Mouse (Mus musculus): ENCODE measurements around the gene H2al1a. TPM values are rescaled to one million over a fixed set of nuclear protein-coding genes. Genes with fewer than 3 reads are reported as not detected.
"Not testable (repeated sequence)": the region's sequence is repeated elsewhere in the genome, so short reads cannot be mapped to it uniquely, and the experiment has no call there.

The H2al1a gene
- not detected in 2 replicates for polyA plus RNA-seq (2015; fragmentation: Nextera tagmentation; extraction: Ambion mirVana)

DNA sequence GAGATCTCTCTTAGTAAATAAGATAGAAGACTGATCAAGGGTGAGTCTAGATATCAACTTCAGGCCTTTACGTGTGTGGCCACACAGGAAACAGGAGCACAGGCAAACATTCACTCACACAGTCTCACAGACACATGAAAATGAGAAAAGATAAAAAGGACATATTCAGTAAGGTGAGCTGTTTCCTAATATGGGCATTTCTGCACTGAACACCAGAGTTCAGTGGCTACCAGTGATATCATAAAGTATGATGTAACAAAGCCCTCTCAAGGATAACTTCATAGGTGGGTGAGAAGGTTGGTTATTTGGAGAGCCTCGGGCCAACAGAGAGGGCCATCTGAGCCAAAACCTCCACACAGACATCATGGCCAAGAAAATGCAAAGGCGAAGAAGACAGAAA lies at the start of gene H2al1a:
H2al1a (plus strand) TSS at position 301 of the 400 bp plus-strand sequence.
- WGBS, result no CpG with 5 or more reads among the region's 3 CpGs
- H3K4me2 ChIP-seq; ATAC-seq (ENCODE audit: insufficient number of reproducible peaks, low FRiP score, low TSS enrichment, low read depth): not testable (repeated sequence)

DNA sequence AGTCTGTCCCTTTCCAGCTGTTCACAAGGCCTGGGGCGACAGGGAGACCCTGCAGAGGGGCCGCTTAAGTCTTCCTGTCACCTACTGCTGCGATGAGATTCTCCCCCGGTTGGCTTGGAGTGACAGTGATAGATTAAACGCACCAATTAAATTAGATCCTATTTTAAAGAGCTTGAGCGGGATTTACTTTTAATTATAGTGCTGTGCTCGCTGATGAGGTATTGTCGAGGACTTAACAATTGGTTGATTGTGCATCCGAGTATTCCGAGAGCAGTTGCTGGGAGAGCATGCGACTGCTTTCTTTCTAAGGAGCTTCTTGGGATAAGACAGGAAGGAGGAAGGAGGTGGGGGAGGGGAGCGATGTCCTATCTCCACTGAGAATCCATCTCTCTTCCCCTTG lies 48.9 kb upstream of the H2al1a start:
- H3K36me3 ChIP-seq, result no peaks in the 10 kb centered on the region
- WGBS, result 40% methylated on average over 12 of the region's 12 CpGs
- H3K4me2 ChIP-seq, result no peak overlapping the region
- no peak overlapping the region for H3K4me3 ChIP-seq
- H3K4me1 ChIP-seq, result peaks cover 2% of the 10 kb centered on the region; the same call in 1 of the 2 replicates
- H3K9me3 ChIP-seq, result no peaks in the 10 kb centered on the region
- no peak overlapping the region for H3K9ac ChIP-seq
- H3K27ac ChIP-seq, result no peak overlapping the region
- peaks cover 10% of the 10 kb centered on the region for H3K27me3 ChIP-seq
- ATAC-seq (ENCODE audit: insufficient number of reproducible peaks, low FRiP score, low TSS enrichment, low read depth), result no peak

More for the DNA sequence above, at the start of gene H2al1a:
- H3K36me3 ChIP-seq, H3K27me3 ChIP-seq, H3K9ac ChIP-seq, H3K4me3 ChIP-seq, H3K9me3 ChIP-seq, H3K4me1 ChIP-seq, H3K27ac ChIP-seq: not testable (repeated sequence)

DNA sequence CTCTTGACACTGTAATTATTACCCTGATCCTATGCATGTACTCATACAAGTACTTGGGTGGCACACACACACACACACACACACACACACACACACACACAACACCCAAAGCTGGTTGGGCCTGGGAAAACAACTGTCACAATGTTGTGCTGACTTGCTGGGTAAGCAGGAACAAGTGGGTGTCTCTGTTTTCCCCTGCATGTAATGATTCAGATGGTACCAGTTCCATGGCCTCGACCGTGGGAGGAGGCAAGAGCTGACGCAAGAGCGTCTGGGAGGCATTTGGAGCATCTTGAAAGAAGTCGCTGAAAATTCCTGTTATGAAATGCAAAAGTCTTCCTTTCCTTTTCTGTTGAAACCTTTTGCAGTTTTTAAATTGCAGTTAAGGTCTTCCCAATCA lies 45.0 kb upstream of the H2al1a start:
- Histone ChIP-seq H3K36me3 (no peaks in the 10 kb centered on the region), H3K4me1 (peaks cover 6% of the 10 kb centered on the region), H3K9ac (no peak overlapping the region), H3K9me3 (no peaks in the 10 kb centered on the region), H3K27me3 (peaks cover 15% of the 10 kb centered on the region; the same call in 1 of the 2 replicates), H3K4me2 (no peak overlapping the region), H3K4me3 (no peak overlapping the region), H3K27ac (no peak overlapping the region)
- 40% methylated on average over 5 of the region's 5 CpGs for WGBS
- no peak for ATAC-seq (ENCODE audit: insufficient number of reproducible peaks, low FRiP score, low TSS enrichment, low read depth)

DNA sequence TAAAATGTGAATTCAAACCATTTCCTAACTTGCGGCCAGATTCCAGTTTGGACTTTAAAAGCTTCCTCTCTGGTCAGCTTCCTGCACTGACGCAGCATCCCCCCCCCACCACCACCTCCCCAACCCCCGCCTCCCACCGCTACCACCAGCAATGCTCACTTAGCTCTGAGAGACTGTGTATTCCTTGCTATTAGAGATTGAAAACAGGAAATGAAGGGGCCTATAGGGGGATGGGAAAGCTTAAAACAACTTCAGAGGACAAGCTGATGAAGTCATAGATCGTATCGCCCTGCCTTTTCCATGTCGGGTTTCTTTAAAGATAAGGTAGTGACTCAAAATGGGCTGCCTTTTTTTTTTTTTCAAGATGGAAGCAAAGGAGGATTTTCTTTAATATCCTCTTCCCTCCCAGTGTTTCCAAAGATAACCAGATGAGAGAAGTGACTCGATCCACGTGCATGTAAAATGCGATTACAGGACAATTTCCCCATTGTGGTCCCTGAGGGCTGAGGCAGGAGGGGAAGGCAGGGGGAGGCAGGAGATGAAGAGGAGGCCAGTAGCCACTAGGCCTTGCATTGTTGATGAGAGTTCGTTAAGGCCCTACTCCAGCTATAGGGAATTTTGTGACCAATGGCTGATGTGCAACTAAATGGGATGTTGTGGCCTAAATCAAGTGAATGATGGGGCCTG lies 44.4 kb upstream of the H2al1a start:
- ATAC-seq (ENCODE audit: insufficient number of reproducible peaks, low FRiP score, low TSS enrichment, low read depth), result no peak
- Histone ChIP-seq H3K9ac (no peak overlapping the region), H3K4me1 (peaks cover 6% of the 10 kb centered on the region), H3K36me3 (no peaks in the 10 kb centered on the region), H3K27me3 (peaks cover 15% of the 10 kb centered on the region; the same call in 1 of the 2 replicates), H3K27ac (no peak overlapping the region), H3K4me2 (no peak overlapping the region), H3K9me3 (no peaks in the 10 kb centered on the region), H3K4me3 (no peak overlapping the region)
- WGBS, result 47% methylated on average over 11 of the region's 11 CpGs

DNA sequence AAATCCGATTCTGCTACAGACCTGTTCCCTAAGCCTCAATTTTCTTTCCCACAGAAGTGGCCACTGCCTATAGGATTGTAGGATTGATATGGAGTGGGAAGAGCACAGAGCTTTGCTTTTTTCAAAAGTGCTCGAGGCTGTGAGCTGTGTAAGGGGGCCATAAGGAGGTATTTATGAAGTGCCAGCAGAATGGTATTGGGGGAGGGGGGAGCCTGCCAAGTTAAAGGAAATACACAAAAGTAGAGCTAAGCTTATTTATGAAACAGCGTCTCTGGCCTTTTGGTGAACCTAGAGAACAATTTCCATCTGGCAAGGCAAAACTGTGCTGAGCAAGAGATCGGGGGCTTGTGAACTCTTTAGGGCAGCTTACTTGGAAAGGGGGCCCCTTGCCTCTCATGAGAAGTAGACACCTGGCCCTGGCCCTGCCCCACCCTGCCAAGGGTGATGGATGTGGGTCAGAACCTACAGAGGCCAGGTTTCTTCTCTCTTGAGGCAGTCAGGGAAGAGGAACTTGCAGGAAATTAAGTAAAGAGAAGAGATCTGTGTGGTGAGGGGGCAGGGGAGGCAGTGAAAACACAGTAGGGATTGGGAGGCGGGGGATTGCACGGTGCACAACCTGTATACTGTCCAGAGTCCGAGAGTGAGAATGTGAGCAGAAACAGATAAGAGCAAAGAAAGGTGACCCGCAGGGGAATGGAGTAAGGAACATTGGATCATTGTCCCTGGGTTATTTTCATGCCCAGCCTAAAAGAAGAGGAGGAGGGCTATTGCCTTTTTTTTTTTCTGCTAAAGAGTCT lies 43.3 kb upstream of the H2al1a start:
- 46% methylated on average over 8 of the region's 8 CpGs for WGBS
- no peak for ATAC-seq (ENCODE audit: insufficient number of reproducible peaks, low FRiP score, low TSS enrichment, low read depth)

DNA sequence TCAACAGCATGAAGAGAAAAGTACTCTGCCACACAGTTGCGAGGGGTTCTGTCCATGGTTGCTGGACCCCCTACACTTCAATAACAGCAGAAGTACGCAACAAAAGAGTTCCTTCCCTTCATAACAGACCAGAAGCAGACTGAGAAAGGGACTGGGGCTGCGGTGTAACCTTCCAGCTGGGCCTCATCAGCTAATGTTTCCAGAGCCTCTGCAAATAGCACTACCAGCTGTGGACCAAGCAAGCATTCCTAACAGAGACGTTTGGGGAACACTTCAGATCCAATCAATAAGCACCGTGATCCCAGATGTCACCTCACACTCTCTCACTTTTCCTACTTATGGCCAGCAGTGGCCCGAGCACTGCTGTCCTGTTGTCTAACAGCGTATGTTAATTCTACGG lies 34.1 kb upstream of the H2al1a start:
- no peaks in the 10 kb centered on the region for H3K36me3 ChIP-seq
- H3K9me3 ChIP-seq, result no peaks in the 10 kb centered on the region
- H3K4me3 ChIP-seq, result no peak overlapping the region
- H3K4me1 ChIP-seq, result no peaks in the 10 kb centered on the region
- peaks cover 40% of the 10 kb centered on the region; the same call in 1 of the 2 replicates for H3K27me3 ChIP-seq
- H3K9ac ChIP-seq, result no peak overlapping the region
- no peak overlapping the region for H3K4me2 ChIP-seq
- ATAC-seq (ENCODE audit: insufficient number of reproducible peaks, low FRiP score, low TSS enrichment, low read depth), result no peak
- H3K27ac ChIP-seq, result no peak overlapping the region
- WGBS, result 65% methylated on average over 8 of the region's 8 CpGs

More for the DNA sequence above, 43.3 kb upstream of the H2al1a start:
- Histone ChIP-seq H3K27ac (no peak overlapping the region), H3K4me1 (peaks cover 6% of the 10 kb centered on the region), H3K9me3 (no peaks in the 10 kb centered on the region), H3K9ac (no peak overlapping the region), H3K4me3 (no peak overlapping the region), H3K36me3 (no peaks in the 10 kb centered on the region), H3K27me3 (peaks cover 23% of the 10 kb centered on the region; the same call in 1 of the 2 replicates), H3K4me2 (no peak overlapping the region)

DNA sequence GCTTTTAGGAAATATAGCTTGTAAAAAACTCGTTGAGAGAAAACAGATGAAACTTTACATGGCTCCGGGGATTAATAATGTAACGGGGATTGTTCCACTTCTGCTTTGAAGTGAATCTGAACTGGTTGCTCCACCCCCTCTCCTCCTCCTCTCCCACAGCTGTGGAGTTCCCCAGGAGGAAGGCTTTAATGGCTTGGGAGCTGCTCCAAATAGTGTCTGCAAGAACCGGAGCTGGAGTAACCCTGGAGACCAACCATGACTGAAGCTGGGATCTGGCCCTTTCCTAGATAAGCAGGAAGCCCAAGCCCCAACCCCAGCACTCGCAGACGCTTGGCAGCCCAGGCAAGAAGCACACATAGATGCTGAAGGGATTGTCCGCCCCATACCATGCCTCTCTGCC lies 31.3 kb upstream of the H2al1a start:
- Histone ChIP-seq H3K4me3 (no peak overlapping the region), H3K4me2 (no peak overlapping the region), H3K4me1 (no peaks in the 10 kb centered on the region), H3K36me3 (no peaks in the 10 kb centered on the region), H3K27ac (no peak overlapping the region), H3K9me3 (no peaks in the 10 kb centered on the region), H3K9ac (no peak overlapping the region), H3K27me3 (peaks cover 34% of the 10 kb centered on the region; the same call in 1 of the 2 replicates)
- WGBS, result 42% methylated on average over 7 of the region's 7 CpGs
- peak; percentile 35; the same call in 1 of the 2 replicates for ATAC-seq (ENCODE audit: insufficient number of reproducible peaks, low FRiP score, low TSS enrichment, low read depth)

DNA sequence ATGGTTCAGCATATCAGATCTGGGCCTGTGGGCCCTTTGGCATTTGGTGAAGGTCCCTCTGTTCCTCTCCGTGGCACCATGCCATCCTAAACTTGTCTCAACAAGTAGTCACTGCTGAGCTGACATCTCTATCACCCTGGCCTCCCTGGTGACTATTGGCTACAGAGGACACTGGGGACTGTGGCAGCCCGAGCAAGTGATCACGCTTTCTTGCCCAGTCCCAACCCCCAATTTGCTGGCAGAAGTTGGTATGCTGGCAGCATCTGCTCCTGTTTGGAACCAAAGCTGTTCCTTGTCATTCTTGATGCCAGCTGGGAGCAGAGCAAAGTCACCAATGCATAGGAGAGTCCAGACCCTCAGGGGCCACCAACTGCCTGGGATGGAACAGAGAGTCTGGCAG lies 30.0 kb upstream of the H2al1a start:
- Histone ChIP-seq H3K4me2 (no peak overlapping the region), H3K36me3 (no peaks in the 10 kb centered on the region), H3K4me3 (no peak overlapping the region), H3K9ac (no peak overlapping the region), H3K27ac (no peak overlapping the region), H3K27me3 (peaks cover 34% of the 10 kb centered on the region; the same call in 1 of the 2 replicates), H3K4me1 (no peaks in the 10 kb centered on the region), H3K9me3 (no peaks in the 10 kb centered on the region)
- 87% methylated on average over 3 of the region's 3 CpGs for WGBS
- no peak for ATAC-seq (ENCODE audit: insufficient number of reproducible peaks, low FRiP score, low TSS enrichment, low read depth)

DNA sequence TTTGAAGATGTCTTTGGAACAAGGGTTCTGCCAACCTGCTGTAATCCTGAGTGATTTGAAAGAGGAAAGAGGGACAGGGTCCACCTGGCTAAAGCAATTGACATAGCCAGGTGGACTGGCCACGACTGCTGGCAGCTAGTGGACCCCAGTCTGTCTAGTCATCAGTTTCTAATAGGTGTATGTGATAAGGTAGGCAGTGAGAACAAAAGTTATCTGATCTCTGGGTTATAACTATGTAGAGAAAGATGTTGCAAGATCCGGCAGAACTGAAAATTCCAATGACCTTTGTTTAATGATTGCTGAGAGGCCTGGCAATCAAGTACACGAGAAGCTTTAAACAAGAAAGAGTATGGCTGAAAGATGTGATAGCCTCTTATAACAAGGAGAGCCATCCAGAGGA lies 25.9 kb upstream of the H2al1a start:
- H3K27me3 ChIP-seq, result peaks cover 22% of the 10 kb centered on the region; the same call in 1 of the 2 replicates
- no peak overlapping the region for H3K27ac ChIP-seq
- WGBS, result 69% methylated on average over 3 of the region's 3 CpGs
- H3K4me3 ChIP-seq, result no peak overlapping the region
- no peaks in the 10 kb centered on the region for H3K36me3 ChIP-seq
- no peaks in the 10 kb centered on the region for H3K9me3 ChIP-seq
- ATAC-seq (ENCODE audit: insufficient number of reproducible peaks, low FRiP score, low TSS enrichment, low read depth), result no peak
- no peak overlapping the region for H3K9ac ChIP-seq
- H3K4me1 ChIP-seq, result no peaks in the 10 kb centered on the region
- H3K4me2 ChIP-seq, result no peak overlapping the region

DNA sequence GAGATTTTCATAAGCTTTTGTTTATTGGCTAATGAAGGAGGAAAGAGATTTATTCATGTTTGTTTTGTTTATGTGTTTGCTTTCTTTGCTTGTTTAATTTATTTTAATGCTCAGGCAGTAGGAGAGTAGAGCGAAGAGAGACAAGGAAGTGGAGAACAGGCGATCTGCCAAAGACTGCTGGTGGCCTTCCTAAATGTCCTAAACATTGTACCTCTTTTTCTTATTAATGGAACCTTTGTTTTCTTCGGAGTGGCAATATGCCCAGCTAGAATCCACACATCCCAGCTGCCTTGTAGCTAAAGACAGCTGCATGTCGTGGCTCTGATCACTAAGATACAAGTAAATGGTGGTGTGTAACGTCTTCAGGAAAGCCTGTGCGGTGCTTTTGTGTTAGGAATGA lies 22.0 kb upstream of the H2al1a start:
- no peaks in the 10 kb centered on the region for H3K4me1 ChIP-seq
- H3K36me3 ChIP-seq, result no peaks in the 10 kb centered on the region
- no peaks in the 10 kb centered on the region for H3K9me3 ChIP-seq
- H3K27ac ChIP-seq, result no peak overlapping the region
- 75% methylated on average over 6 of the region's 6 CpGs for WGBS
- no peak overlapping the region for H3K4me3 ChIP-seq
- no peak for ATAC-seq (ENCODE audit: insufficient number of reproducible peaks, low FRiP score, low TSS enrichment, low read depth)
- peaks cover 11% of the 10 kb centered on the region; the same call in 1 of the 2 replicates for H3K27me3 ChIP-seq
- no peak overlapping the region for H3K4me2 ChIP-seq
- H3K9ac ChIP-seq, result no peak overlapping the region

DNA sequence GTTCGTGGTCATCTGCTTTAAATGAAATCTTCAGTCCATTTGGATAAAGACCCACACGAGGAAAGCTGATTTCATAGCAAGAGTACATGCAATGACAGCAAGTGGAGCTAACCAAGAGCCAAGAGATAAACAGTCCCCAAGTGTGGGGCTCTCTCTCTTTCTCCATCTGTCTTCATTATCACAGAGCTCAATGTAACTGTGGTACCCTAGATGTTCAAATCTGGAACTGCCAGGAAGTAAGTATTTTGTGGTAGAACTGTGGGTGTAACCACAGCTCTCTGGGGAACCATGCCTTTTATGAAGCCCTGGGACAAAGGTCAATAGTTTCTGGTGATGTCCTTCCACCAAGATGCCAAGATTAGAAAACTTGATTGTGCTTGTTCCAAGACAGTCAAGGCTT lies 18.3 kb upstream of the H2al1a start:
- Histone ChIP-seq H3K27me3 (0 out of 2 replicates have a peak, but pooled peaks cover 10% of the 10 kb centered on the region), H3K9ac (no peak overlapping the region), H3K36me3 (no peaks in the 10 kb centered on the region), H3K4me2 (no peak overlapping the region), H3K27ac (no peak overlapping the region), H3K9me3 (no peaks in the 10 kb centered on the region), H3K4me3 (no peak overlapping the region), H3K4me1 (no peaks in the 10 kb centered on the region)
- WGBS, result 54% methylated on average over 2 of the region's 2 CpGs
- no peak for ATAC-seq (ENCODE audit: insufficient number of reproducible peaks, low FRiP score, low TSS enrichment, low read depth)

DNA sequence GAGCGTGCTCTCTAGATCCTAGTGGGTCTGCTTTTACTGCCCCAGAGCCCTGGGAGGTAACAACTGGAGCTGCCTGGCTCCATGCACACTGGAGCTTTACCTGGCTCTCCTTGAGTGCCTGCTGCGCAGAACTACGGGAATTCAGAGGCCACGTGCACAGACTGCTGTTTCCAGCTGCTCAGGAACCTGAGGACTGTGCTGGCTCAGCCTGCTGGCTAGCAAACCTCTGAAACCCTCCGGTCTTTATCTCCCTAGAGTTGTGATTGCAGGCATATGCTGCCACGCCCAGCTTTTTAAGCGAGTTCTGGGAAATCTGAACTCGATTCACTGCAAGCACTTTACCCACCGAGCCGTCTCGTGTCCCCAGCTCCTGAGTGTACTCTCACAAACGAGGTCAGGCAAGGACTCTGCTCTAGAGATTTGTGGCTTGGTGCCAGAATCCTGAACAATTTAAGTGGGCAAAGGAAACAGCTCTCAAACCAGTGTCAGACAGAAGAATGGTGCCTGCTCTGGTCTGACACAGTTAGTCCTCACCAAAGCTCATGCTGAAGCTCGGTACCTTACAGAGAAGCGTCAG lies 10.7 kb upstream of the H2al1a start:
- Histone ChIP-seq H3K27ac (no peak overlapping the region), H3K36me3 (no peaks in the 10 kb centered on the region), H3K4me3 (no peak overlapping the region), H3K9me3 (no peaks in the 10 kb centered on the region), H3K9ac (no peak overlapping the region), H3K4me2 (no peak overlapping the region), H3K4me1 (no peaks in the 10 kb centered on the region), H3K27me3 (peaks cover 15% of the 10 kb centered on the region)
- 59% methylated on average over 14 of the region's 14 CpGs for WGBS
- ATAC-seq (ENCODE audit: insufficient number of reproducible peaks, low FRiP score, low TSS enrichment, low read depth), result no peak
